Mouse (Mus musculus): ENCODE data around the gene Col6a4. TPM values are rescaled to one million over a fixed set of nuclear protein-coding genes. Genes with fewer than 3 reads are reported as not detected.
A peak's percentile ranks its signal among the peaks of the same experiment; 100 is the strongest.

The Col6a4 gene
- polyA plus RNA-seq (2015; fragmentation: Nextera tagmentation; extraction: Ambion mirVana), result 1.2 and 3.5 TPM in 2 replicates

GRCm38 (mm10) chr9:106096683-106097082, at the start of gene Col6a4:
TSS of gene Col6a4 (minus strand) at chr9:106096783.
- Histone ChIP-seq H3K4me3 (replicated peaks) (no peak within 1 kb of the TSS), H3K9me3 (replicated peaks) (no peaks in the 10 kb centered on the region), H3K36me3 (no peaks in the 10 kb centered on the region), H3K4me1 (no peaks in the 10 kb centered on the region), H3K9ac (replicated peaks) (no peak within 1 kb of the TSS), H3K27me3 (replicated peaks) (no peaks in the 10 kb centered on the region), H3K4me2 (no peak within 1 kb of the TSS), H3K27ac (replicated peaks) (no peak within 1 kb of the TSS)
- ATAC-seq (ENCODE audit: low FRiP score), result no peak
- 46% methylated on average over 7 of the region's 7 CpGs for WGBS

GRCm38 (mm10) chr9:106145582-106145981, 49.0 kb upstream of the Col6a4 start:
- ATAC-seq (ENCODE audit: low FRiP score), result no peak
- H3K4me3 ChIP-seq (replicated peaks), result no peak overlapping the region
- WGBS, result 75% methylated on average over 2 of the region's 2 CpGs
- no peak overlapping the region for H3K4me2 ChIP-seq
- no peaks in the 10 kb centered on the region for H3K27me3 ChIP-seq (replicated peaks)
- no peak overlapping the region for H3K9ac ChIP-seq (replicated peaks)
- no peak overlapping the region for H3K27ac ChIP-seq (replicated peaks)
- no peaks in the 10 kb centered on the region for H3K36me3 ChIP-seq
- H3K4me1 ChIP-seq, result peaks cover 42% of the 10 kb centered on the region
- no peaks in the 10 kb centered on the region for H3K9me3 ChIP-seq (replicated peaks)

- Histone ChIP-seq H3K9me3 (replicated peaks) (no peaks in the 10 kb centered on the region), H3K4me2 (no peak overlapping the region), H3K4me3 (replicated peaks) (no peak overlapping the region), H3K4me1 (peaks cover 39% of the 10 kb centered on the region), H3K36me3 (no peaks in the 10 kb centered on the region), H3K27ac (replicated peaks) (peak overlapping the region; percentile 29; the same call in 1 of the 2 replicates), H3K9ac (replicated peaks) (no peak overlapping the region), H3K27me3 (replicated peaks) (no peaks in the 10 kb centered on the region)
- WGBS, result 44% methylated on average over 7 of the region's 7 CpGs
- no peak for ATAC-seq (ENCODE audit: low FRiP score)
These were observed 47.6 kb upstream of the Col6a4 start for GRCm38 (mm10) chr9:106144176-106144575.

- Histone ChIP-seq H3K4me2 (no peak overlapping the region), H3K27me3 (replicated peaks) (no peaks in the 10 kb centered on the region), H3K4me3 (replicated peaks) (no peak overlapping the region), H3K9me3 (replicated peaks) (no peaks in the 10 kb centered on the region), H3K36me3 (no peaks in the 10 kb centered on the region), H3K27ac (replicated peaks) (no peak overlapping the region), H3K9ac (replicated peaks) (no peak overlapping the region), H3K4me1 (peaks cover 23% of the 10 kb centered on the region)
- no peak for ATAC-seq (ENCODE audit: low FRiP score)
- WGBS, result 46% methylated on average over 12 of the region's 12 CpGs
These were observed 45.4 kb upstream of the Col6a4 start for GRCm38 (mm10) chr9:106141955-106142354.

GRCm38 (mm10) chr9:106139763-106140162, 43.2 kb upstream of the Col6a4 start:
- Histone ChIP-seq H3K9me3 (replicated peaks) (no peaks in the 10 kb centered on the region), H3K4me3 (replicated peaks) (no peak overlapping the region), H3K27me3 (replicated peaks) (no peaks in the 10 kb centered on the region), H3K36me3 (no peaks in the 10 kb centered on the region), H3K4me2 (no peak overlapping the region), H3K27ac (replicated peaks) (peak overlapping the region; percentile 42; the same call in 1 of the 2 replicates), H3K4me1 (peaks cover 17% of the 10 kb centered on the region), H3K9ac (replicated peaks) (no peak overlapping the region)
- WGBS, result 19% methylated on average over 10 of the region's 10 CpGs
- ATAC-seq (ENCODE audit: low FRiP score), result peak; percentile 33

GRCm38 (mm10) chr9:106137671-106138216, 41.2 kb upstream of the Col6a4 start:
- WGBS, result 39% methylated on average over 10 of the region's 10 CpGs
- H3K9me3 ChIP-seq (replicated peaks), result no peaks in the 10 kb centered on the region
- H3K4me2 ChIP-seq, result no peak overlapping the region
- H3K27ac ChIP-seq (replicated peaks), result no peak overlapping the region
- no peak overlapping the region for H3K9ac ChIP-seq (replicated peaks)
- H3K27me3 ChIP-seq (replicated peaks), result no peaks in the 10 kb centered on the region
- no peak for ATAC-seq (ENCODE audit: low FRiP score)
- H3K36me3 ChIP-seq, result no peaks in the 10 kb centered on the region
- peaks cover 10% of the 10 kb centered on the region for H3K4me1 ChIP-seq
- H3K4me3 ChIP-seq (replicated peaks), result no peak overlapping the region

- WGBS, result 91% methylated on average over 7 of the region's 7 CpGs
- no peak overlapping the region for H3K9ac ChIP-seq (replicated peaks)
These were observed 33.7 kb upstream of the Col6a4 start for GRCm38 (mm10) chr9:106130250-106130649.

GRCm38 (mm10) chr9:106129072-106129471, 32.5 kb upstream of the Col6a4 start:
- H3K9me3 ChIP-seq (replicated peaks), result no peaks in the 10 kb centered on the region
- peaks cover 15% of the 10 kb centered on the region for H3K4me1 ChIP-seq
- H3K4me3 ChIP-seq (replicated peaks), result no peak overlapping the region
- H3K9ac ChIP-seq (replicated peaks), result no peak overlapping the region
- no peaks in the 10 kb centered on the region for H3K27me3 ChIP-seq (replicated peaks)
- no peak overlapping the region for H3K27ac ChIP-seq (replicated peaks)
- WGBS, result 92% methylated on average over 2 of the region's 2 CpGs
- H3K4me2 ChIP-seq, result no peak overlapping the region
- no peaks in the 10 kb centered on the region for H3K36me3 ChIP-seq
- ATAC-seq (ENCODE audit: low FRiP score), result no peak

More at GRCm38 (mm10) chr9:106130250-106130649, 33.7 kb upstream of the Col6a4 start:
- Histone ChIP-seq H3K9me3 (replicated peaks) (no peaks in the 10 kb centered on the region), H3K36me3 (no peaks in the 10 kb centered on the region), H3K4me1 (peaks cover 15% of the 10 kb centered on the region), H3K27me3 (replicated peaks) (no peaks in the 10 kb centered on the region), H3K4me3 (replicated peaks) (no peak overlapping the region), H3K27ac (replicated peaks) (no peak overlapping the region), H3K4me2 (no peak overlapping the region)
- no peak for ATAC-seq (ENCODE audit: low FRiP score)

- Histone ChIP-seq H3K27me3 (replicated peaks) (no peaks in the 10 kb centered on the region), H3K9ac (replicated peaks) (no peak overlapping the region), H3K9me3 (replicated peaks) (no peaks in the 10 kb centered on the region), H3K4me3 (replicated peaks) (no peak overlapping the region), H3K4me1 (peaks cover 15% of the 10 kb centered on the region), H3K4me2 (no peak overlapping the region), H3K36me3 (no peaks in the 10 kb centered on the region), H3K27ac (replicated peaks) (peak overlapping the region; percentile 72)
- WGBS, result 26% methylated on average over 2 of the region's 2 CpGs
- ATAC-seq (ENCODE audit: low FRiP score), result peak; percentile 87
These were observed 30.2 kb upstream of the Col6a4 start for GRCm38 (mm10) chr9:106126786-106127251.

- ATAC-seq (ENCODE audit: low FRiP score), result no peak
- Histone ChIP-seq H3K9me3 (replicated peaks) (no peaks in the 10 kb centered on the region), H3K27me3 (replicated peaks) (no peaks in the 10 kb centered on the region)
These were observed 27.0 kb upstream of the Col6a4 start for GRCm38 (mm10) chr9:106123599-106123998.

GRCm38 (mm10) chr9:106119075-106119474, 22.5 kb upstream of the Col6a4 start:
- ATAC-seq (ENCODE audit: low FRiP score), result no peak
- H3K36me3 ChIP-seq, result no peaks in the 10 kb centered on the region
- no peak overlapping the region for H3K27ac ChIP-seq (replicated peaks)
- H3K4me3 ChIP-seq (replicated peaks), result no peak overlapping the region
- 0 out of 2 replicates have a peak, but pooled peaks cover 4% of the 10 kb centered on the region for H3K4me1 ChIP-seq
- H3K27me3 ChIP-seq (replicated peaks), result no peaks in the 10 kb centered on the region
- H3K9me3 ChIP-seq (replicated peaks), result no peaks in the 10 kb centered on the region
- 38% methylated on average over 9 of the region's 9 CpGs for WGBS
- H3K9ac ChIP-seq (replicated peaks), result no peak overlapping the region
- no peak overlapping the region for H3K4me2 ChIP-seq

More at GRCm38 (mm10) chr9:106123599-106123998, 27.0 kb upstream of the Col6a4 start:
- Histone ChIP-seq H3K4me1 (peaks cover 15% of the 10 kb centered on the region), H3K27ac (replicated peaks) (no peak overlapping the region), H3K4me3 (replicated peaks) (no peak overlapping the region), H3K4me2 (no peak overlapping the region), H3K9ac (replicated peaks) (no peak overlapping the region), H3K36me3 (no peaks in the 10 kb centered on the region)
- WGBS, result 50% methylated on average over 4 of the region's 4 CpGs

- no peak for ATAC-seq (ENCODE audit: low FRiP score)
- Histone ChIP-seq H3K4me2 (peak overlapping the region; percentile 31), H3K36me3 (no peaks in the 10 kb centered on the region), H3K4me1 (0 out of 2 replicates have a peak, but pooled peaks cover 4% of the 10 kb centered on the region), H3K27ac (replicated peaks) (no peak overlapping the region), H3K27me3 (replicated peaks) (0 out of 2 replicates have a peak, but pooled peaks cover 9% of the 10 kb centered on the region), H3K9me3 (replicated peaks) (no peaks in the 10 kb centered on the region), H3K9ac (replicated peaks) (no peak overlapping the region), H3K4me3 (replicated peaks) (no peak overlapping the region)
- 26% methylated on average over 13 of the region's 13 CpGs for WGBS
These were observed 19.3 kb upstream of the Col6a4 start for GRCm38 (mm10) chr9:106115801-106116424.
